In genomic region chr10:21419188-21419587, GRCm38 (mm10) we compare ENCODE assay signal across 17 mouse cellular contexts. TPM values are rescaled to one million over a fixed set of nuclear protein-coding genes. Genes with fewer than 3 reads are reported as not detected.
A peak's percentile ranks its signal among the peaks of the same experiment; 100 is the strongest.
DNase-seq lines count a peak whose midpoint lies in the region; ATAC-seq lines count a peak whose summit lies in the region.
"Had no signal": no experiment of that assay in that cellular context is flagged by ENCODE, and none has a peak within 500 bp of the region (broad histone marks: within the 10 kb centered on the region; RNA-seq: fewer than 3 reads in every experiment).

No protein-coding gene starts in this region.

- H3K27ac ChIP-seq in liver, embryonic 16.5 days (ENCODE audit: low read length), result no peak overlapping the region
- no peak overlapping the region for H3K27ac ChIP-seq in hindbrain, embryonic 10.5 days
- H3K27ac ChIP-seq: heart, embryonic 13.5 days; hindbrain, embryonic 15.5 days; limb, embryonic 15.5 days; neural tube, embryonic 15.5 days had no signal

- 56% methylated on average over 14 of the region's 14 CpGs for WGBS in liver, embryonic 16.5 days (ENCODE audit: insufficient replicate concordance)
- WGBS in hindbrain, embryonic 10.5 days, result 81% methylated on average over 14 of the region's 14 CpGs

- no peaks in the 10 kb centered on the region for H3K4me1 ChIP-seq in liver, embryonic 16.5 days (ENCODE audit: control insufficient read depth, low read depth, low read length)
- no peaks in the 10 kb centered on the region for H3K4me1 ChIP-seq in hindbrain, embryonic 10.5 days (replicated peaks)
- H3K4me1 ChIP-seq: hindbrain, embryonic 15.5 days; limb, embryonic 15.5 days; neural tube, embryonic 15.5 days had no signal

- no peaks in the 10 kb centered on the region for H3K27me3 ChIP-seq in liver, embryonic 16.5 days (ENCODE audit: control insufficient read depth, insufficient read depth, low read depth, low read length)
- no peaks in the 10 kb centered on the region for H3K27me3 ChIP-seq in hindbrain, embryonic 10.5 days (ENCODE audit: insufficient read depth, poor library complexity, severe bottlenecking)
- H3K27me3 ChIP-seq: heart, embryonic 13.5 days; hindbrain, embryonic 15.5 days; limb, embryonic 15.5 days; neural tube, embryonic 15.5 days had no signal

- no peak overlapping the region for H3K4me2 ChIP-seq in liver, embryonic 16.5 days (ENCODE audit: low read depth, low read length)
- H3K4me2 ChIP-seq: heart, embryonic 13.5 days; hindbrain, embryonic 15.5 days; limb, embryonic 15.5 days; neural tube, embryonic 15.5 days had no signal

- ATAC-seq in liver, embryonic 16.5 days (ENCODE audit: low read depth), result peak; percentile 32
- no peak for ATAC-seq in monocyte, adult 5-6 weeks (replicated peaks; ENCODE audit: insufficient number of reproducible peaks, low FRiP score, low TSS enrichment, poor library complexity, severe bottlenecking)
- ATAC-seq: forebrain, embryonic 16.5 days had no signal

- H3K9ac ChIP-seq in liver, embryonic 16.5 days (ENCODE audit: low read depth, low read length), result no peak overlapping the region
- H3K9ac ChIP-seq: heart, embryonic 13.5 days; hindbrain, embryonic 15.5 days; limb, embryonic 15.5 days; neural tube, embryonic 15.5 days had no signal

- peak; percentile 16 for DNase-seq in lung, postnatal 36 days
- DNase-seq in lung, postnatal 4 days, result no peak
- DNase-seq in ZHBTc4 (ENCODE audit: low read depth, low spot score), result peak; percentile 49
- DNase-seq in thymus, postnatal 25 days, result peak; percentile 61
- no peak for DNase-seq in hindbrain, embryonic 10.5 days (ENCODE audit: low spot score)
- no peak for DNase-seq in layer of hippocampus, adult 9-11 months
- DNase-seq: cerebellum, adult 9-11 months; gastrocnemius, postnatal 25 days; kidney, adult 8-10 months had no signal

- H3K9me3 ChIP-seq in liver, embryonic 16.5 days (replicated peaks; ENCODE audit: control insufficient read depth, low read length), result no peaks in the 10 kb centered on the region
- no peaks in the 10 kb centered on the region for H3K9me3 ChIP-seq in hindbrain, embryonic 10.5 days
- H3K9me3 ChIP-seq: heart, embryonic 13.5 days; hindbrain, embryonic 15.5 days; limb, embryonic 15.5 days; neural tube, embryonic 15.5 days had no signal

- H3K4me3 ChIP-seq in liver, embryonic 16.5 days (ENCODE audit: low read depth, low read length), result no peak overlapping the region
- no peak overlapping the region for H3K4me3 ChIP-seq in hindbrain, embryonic 10.5 days
- H3K4me3 ChIP-seq: erythroblast, embryonic 14.5 days; heart, embryonic 13.5 days; hindbrain, embryonic 15.5 days; limb, embryonic 15.5 days; neural tube, embryonic 15.5 days had no signal

- no peaks in the 10 kb centered on the region for H3K36me3 ChIP-seq in liver, embryonic 16.5 days (ENCODE audit: control insufficient read depth, insufficient read depth)
- H3K36me3 ChIP-seq in hindbrain, embryonic 10.5 days, result no peaks in the 10 kb centered on the region
- H3K36me3 ChIP-seq: heart, embryonic 13.5 days; hindbrain, embryonic 15.5 days; limb, embryonic 15.5 days; neural tube, embryonic 15.5 days had no signal

RNA-seq across cellular contexts. Expression of gene Aldh8a1, which starts 42.1 kb away (rescaled TPM):
- 42.7 and 48.6 TPM in 2 replicates for polyA plus RNA-seq in liver, embryonic 16.5 days (2015; fragmentation: Nextera tagmentation; extraction: Ambion mirVana)
- polyA plus RNA-seq in hindbrain, embryonic 10.5 days (2016; fragmentation: Nextera tagmentation; extraction: Ambion mirVana), result 0.09 and 0.11 TPM in 2 replicates
- total RNA-seq in monocyte, adult 5-6 weeks (2017), result not detected in 3 replicates
- total RNA-seq: gastrocnemius, postnatal 25 days had no signal
- polyA plus RNA-seq: erythroblast, embryonic 14.5 days; forebrain, embryonic 16.5 days; heart, embryonic 13.5 days; hindbrain, embryonic 15.5 days; limb, embryonic 15.5 days had no signal

Comparison
In these comparisons a context has a peak if more than half of its experiments do, and no peak if none do; other contexts are left out.
1. DNase-seq: peak in lung, postnatal 36 days (single experiment), ZHBTc4 (single experiment) and thymus, postnatal 25 days (single experiment); none in lung, postnatal 4 days (0 of 2), hindbrain, embryonic 10.5 days (single experiment) and layer of hippocampus, adult 9-11 months (single experiment).
2. RNA of gene Aldh8a1, which starts 42.1 kb away (polyA plus RNA-seq): 42.7 to 48.6 TPM in liver, embryonic 16.5 days; 0.09 to 0.11 TPM in hindbrain, embryonic 10.5 days; every median in the first group is over 10 times any median in the second.